ENCODE assay signal across 8 mouse cellular contexts in the genomic region with DNA sequence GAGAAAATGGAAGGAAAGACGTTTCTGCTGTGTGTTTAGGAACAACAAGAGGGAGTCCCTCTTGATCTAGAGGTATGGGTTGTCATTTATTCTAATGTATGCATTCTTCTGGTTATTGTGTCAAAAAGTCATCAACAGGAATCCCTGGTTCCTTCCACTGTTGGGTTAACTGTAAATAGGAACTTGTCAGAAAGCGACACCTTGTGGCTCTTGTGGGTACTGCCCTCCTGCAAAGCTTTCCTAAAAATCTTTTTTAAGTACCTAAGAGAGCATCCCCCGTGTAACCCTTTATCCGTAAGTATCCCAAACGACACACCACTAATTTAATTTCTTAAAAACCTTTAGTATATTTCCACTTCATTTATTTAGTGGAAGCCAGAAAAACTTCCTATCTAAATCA. TPM values are rescaled to one million over a fixed set of nuclear protein-coding genes. Genes with fewer than 3 reads are reported as not detected.
DNase-seq lines count a peak whose midpoint lies in the region; ATAC-seq and TF ChIP-seq lines count a peak whose summit lies in the region.

No protein-coding gene starts in this region.

- WGBS in hindbrain, postnatal 0 days, result 5% methylated on average over 5 of the region's 5 CpGs
- WGBS in liver, embryonic 13.5 days (ENCODE audit: insufficient replicate concordance), result 10% methylated on average over 5 of the region's 5 CpGs

- H3K9ac ChIP-seq in hindbrain, postnatal 0 days (replicated peaks; ENCODE audit: low read length), result no peak overlapping the region
- no peak overlapping the region for H3K9ac ChIP-seq in liver, embryonic 13.5 days

- no peak overlapping the region for H3K4me3 ChIP-seq in hindbrain, postnatal 0 days (ENCODE audit: low read length)
- no peak overlapping the region for H3K4me3 ChIP-seq in liver, embryonic 13.5 days (replicated peaks)

- peaks cover under 1% of the 10 kb centered on the region; the same call in 1 of the 2 replicates for H3K27me3 ChIP-seq in hindbrain, postnatal 0 days (ENCODE audit: insufficient read depth, low read length)
- H3K27me3 ChIP-seq in liver, embryonic 13.5 days, result peaks cover 16% of the 10 kb centered on the region

- no peaks in the 10 kb centered on the region for H3K9me3 ChIP-seq in hindbrain, postnatal 0 days (ENCODE audit: low read length)
- H3K9me3 ChIP-seq in liver, embryonic 13.5 days (replicated peaks), result no peaks in the 10 kb centered on the region

- ATAC-seq in hindbrain, postnatal 0 days, result peak; percentile 38; the same call in 1 of the 2 replicates
- ATAC-seq in liver, embryonic 13.5 days (ENCODE audit: low read depth), result no peak

- no peaks in the 10 kb centered on the region for H3K4me1 ChIP-seq in hindbrain, postnatal 0 days (ENCODE audit: insufficient read depth, low read length)
- no peaks in the 10 kb centered on the region for H3K4me1 ChIP-seq in liver, embryonic 13.5 days (replicated peaks)

- H3K4me2 ChIP-seq in hindbrain, postnatal 0 days (ENCODE audit: low read depth, low read length), result no peak overlapping the region
- no peak overlapping the region for H3K4me2 ChIP-seq in liver, embryonic 13.5 days

- TF ChIP-seq CTCF in hindbrain, postnatal 0 days (IDR thresholded peaks at IDR 0.05; ENCODE audit: low read depth), result peak; percentile 92

- no peaks in the 10 kb centered on the region for H3K36me3 ChIP-seq in hindbrain, postnatal 0 days (ENCODE audit: insufficient read depth, low read length)
- H3K36me3 ChIP-seq in liver, embryonic 13.5 days, result no peaks in the 10 kb centered on the region

- H3K27ac ChIP-seq in hindbrain, postnatal 0 days, result no peak overlapping the region
- no peak overlapping the region for H3K27ac ChIP-seq in liver, embryonic 13.5 days

- peak; percentile 32 for DNase-seq in ovary, postnatal 10 days (ENCODE audit: low spot score)
- no peak for DNase-seq in ovary, adult 18-20 months (ENCODE audit: low spot score)
- DNase-seq in adipocyte (ENCODE audit: low spot score), result peak; percentile 74
- peak; percentile 83 to 89 for DNase-seq in cerebellum, postnatal 36 days
- peak; percentile 91 for DNase-seq in hindbrain, postnatal 0 days (ENCODE audit: low spot score)
- DNase-seq in liver, embryonic 13.5 days, result peak; percentile 39
- DNase-seq in retina, postnatal 1 day, result peak; percentile 77
- peak; percentile 59 to 66 for DNase-seq in urinary bladder, postnatal 36 days (ENCODE audit: low spot score in 2 of 2)

RNA-seq across cellular contexts. Expression of a gene that starts 7.1 kb away (rescaled TPM):
- 2.3 and 3.2 TPM in 2 replicates for total RNA-seq in hindbrain, postnatal 0 days (2014; rRNA removed)
- polyA plus RNA-seq in hindbrain, postnatal 0 days (2015; fragmentation: Nextera tagmentation; extraction: Ambion mirVana), result 1.0 and 1.5 TPM in 2 replicates
- polyA plus RNA-seq in liver, embryonic 13.5 days (2015; fragmentation: Nextera tagmentation; extraction: Ambion mirVana), result 0.46 and 0.56 TPM in 2 replicates

RNA-seq across cellular contexts. Expression of a gene that starts 55.1 kb away (rescaled TPM):
- total RNA-seq in hindbrain, postnatal 0 days (2014; rRNA removed), result 24.5 and 26.7 TPM in 2 replicates
- polyA plus RNA-seq in hindbrain, postnatal 0 days (2015; fragmentation: Nextera tagmentation; extraction: Ambion mirVana), result 5.9 and 6.2 TPM in 2 replicates
- polyA plus RNA-seq in liver, embryonic 13.5 days (2015; fragmentation: Nextera tagmentation; extraction: Ambion mirVana), result 3.0 and 3.7 TPM in 2 replicates
